Mouse (Mus musculus): ENCODE measurements at regions not wholly inside any gene's neighbourhood (a gene's known extent, or its start where the extent isn't known, plus 50 kb on each side); places are given as distances from the start of the nearest gene placed in this dataset.

- TF ChIP-seq TAL1 (IDR thresholded peaks at IDR 0.05; ENCODE audit: low read length) = no peak
- TF ChIP-seq GATA1 (IDR thresholded peaks at IDR 0.05; ENCODE audit: low read length) = no peak
Measured at GRCm38 (mm10) chr2:79152695-79153057, 102.5 kb upstream of the Itga4 start.

Data from erythroblast, embryonic 14.5 days (primary cell).